Mouse (Mus musculus) urinary bladder, adult 18-20 months (tissue): ENCODE data around the gene Eif4e1b.

Source experiments
- DNase-seq, 2 experiments: peaks; one replicate each; pipeline ENCODE4 v3.0.0; 2022; ENCODE audit warnings: low spot score in 2 of 2, mixed read lengths in 2 of 2

The Eif4e1b gene

DNA sequence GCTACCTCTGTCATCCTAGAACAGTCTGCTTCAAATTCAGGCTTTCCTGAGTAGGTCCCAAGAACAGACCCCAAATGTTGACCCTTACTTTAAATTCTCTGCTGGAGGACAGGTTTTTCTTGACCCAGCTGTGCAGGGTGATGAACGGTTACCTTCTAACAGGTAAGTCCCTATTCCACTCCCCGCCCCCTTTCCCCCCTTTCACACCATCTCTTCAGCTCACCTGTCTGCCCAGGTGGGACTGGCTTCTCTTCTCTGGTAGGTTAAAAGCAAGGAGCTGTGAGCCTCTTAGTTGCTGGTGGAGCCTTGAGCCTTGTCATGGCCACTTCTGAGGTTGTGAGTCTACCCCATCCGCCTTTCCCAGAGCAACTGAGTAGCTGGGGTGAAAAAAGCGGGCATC lies at the start of gene Eif4e1b:
TSS of gene Eif4e1b (plus strand) at position 301 of the 400 bp plus-strand sequence.
- no peak for DNase-seq

DNA sequence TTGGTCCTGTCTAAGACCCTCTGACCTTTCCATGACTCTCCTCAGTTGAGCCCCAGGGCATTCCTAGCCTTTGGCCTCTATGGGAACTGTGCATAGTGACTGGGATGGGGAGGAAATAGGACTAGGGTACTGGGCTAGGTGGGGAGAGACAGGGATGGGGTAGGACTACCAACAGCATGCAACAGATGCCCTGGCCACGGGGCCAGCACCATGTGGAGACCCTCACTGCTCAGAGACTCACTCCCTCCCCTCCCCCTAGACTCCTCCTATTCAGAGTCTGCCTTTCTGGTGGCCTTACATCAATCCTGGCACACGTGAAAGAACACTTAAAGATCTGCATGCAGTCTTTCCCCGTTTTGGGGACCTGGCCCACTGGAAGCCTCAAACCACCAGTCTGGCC lies 46.9 kb upstream of the Eif4e1b start:
- DNase-seq = no peak

DNA sequence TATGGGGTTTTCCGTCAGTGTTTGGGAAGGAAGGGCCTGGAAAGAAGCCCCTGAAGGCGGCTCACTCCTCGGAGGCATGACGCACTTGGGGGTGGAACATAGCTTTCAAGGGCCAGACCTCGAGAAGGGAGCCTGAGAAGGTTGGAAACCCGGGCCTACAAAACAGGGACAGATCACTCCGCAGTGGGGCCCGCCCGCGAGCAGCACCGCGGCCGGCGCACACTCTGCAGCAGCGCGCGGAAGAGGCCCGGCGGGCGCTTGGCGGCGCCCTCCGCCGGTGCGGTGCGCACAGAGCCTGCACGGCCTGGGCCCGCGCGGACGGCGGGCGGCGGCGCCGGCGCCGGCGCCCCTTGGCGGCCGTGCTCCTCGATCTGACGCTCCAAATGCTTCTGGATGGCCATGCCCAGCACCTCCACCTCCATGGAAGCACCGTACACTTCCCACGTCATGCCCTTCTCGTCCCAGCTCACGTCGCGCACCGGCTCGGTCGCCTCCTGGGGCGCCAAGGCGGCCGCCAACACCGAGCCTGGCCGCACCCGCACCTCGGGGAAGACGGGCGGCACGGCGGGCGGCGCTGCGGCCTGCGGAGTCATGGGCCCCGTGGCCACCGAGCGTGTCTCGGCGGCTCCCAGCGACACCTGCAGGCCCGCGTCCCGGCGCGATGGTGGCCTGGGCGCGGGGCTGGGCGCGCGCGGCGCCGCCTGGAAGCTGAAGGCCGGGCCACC lies 46.1 kb upstream of the Eif4e1b start:
- peak; percentile 11 to 27 for DNase-seq

DNA sequence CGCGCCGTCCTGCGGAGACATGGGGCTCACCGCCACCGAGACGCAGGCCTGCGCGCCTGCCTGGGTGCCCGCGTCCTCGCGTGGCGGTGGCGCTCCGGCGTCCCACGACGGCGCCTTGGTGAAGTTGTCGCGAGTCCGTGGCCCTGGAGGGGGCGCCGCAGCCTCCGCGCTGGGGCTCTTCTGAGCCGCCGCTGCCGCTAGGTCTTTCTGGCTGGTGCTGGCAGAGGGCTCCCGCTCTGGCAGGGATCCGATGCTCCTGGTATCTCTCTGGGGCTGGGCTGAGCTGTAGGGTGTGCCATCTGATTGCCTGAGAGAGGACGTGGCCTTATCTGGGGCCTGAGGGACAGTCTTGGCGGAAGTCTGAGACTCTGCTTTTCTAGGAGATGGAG lies 45.6 kb upstream of the Eif4e1b start:
- DNase-seq = no peak

DNA sequence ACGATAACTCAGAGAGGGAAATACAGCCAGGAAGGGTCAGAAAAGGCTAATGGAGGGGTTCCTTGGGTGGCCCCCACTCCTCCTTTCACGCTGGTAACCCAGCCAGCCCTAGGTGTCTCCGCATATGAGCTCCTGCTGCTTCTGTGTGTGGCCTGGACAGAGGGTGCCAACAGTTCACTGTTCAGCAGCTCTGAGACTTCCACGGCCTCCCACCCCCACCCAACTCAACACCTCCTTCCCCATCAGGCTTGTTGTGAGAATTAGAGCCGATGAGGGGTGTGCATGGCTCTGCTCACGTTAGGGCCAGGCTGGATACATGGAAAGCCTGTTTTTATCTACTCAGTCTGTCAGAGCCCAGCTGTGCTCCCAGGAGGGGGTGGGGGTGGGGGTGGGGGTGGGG lies 37.7 kb upstream of the Eif4e1b start:
- no peak for DNase-seq

DNA sequence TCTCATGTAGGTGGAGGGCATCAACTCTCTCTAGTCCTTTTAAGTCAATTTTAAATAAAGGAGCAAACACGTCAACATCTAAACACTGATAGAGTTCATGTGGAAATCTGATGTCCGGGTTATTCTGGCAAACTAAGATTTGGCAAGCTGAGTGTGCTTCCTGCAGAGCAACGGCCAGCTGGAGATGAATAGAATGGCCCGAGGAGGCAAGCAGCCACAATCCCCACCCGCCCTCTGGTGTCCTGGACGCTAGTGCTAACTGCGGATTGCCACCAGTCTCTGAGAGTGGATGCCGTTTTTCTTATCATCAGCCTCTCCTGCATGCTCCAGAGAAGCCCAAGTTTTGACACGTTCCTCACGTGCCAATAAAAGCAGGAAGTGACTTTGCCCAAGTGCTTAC lies 36.9 kb upstream of the Eif4e1b start:
- DNase-seq = no peak

DNA sequence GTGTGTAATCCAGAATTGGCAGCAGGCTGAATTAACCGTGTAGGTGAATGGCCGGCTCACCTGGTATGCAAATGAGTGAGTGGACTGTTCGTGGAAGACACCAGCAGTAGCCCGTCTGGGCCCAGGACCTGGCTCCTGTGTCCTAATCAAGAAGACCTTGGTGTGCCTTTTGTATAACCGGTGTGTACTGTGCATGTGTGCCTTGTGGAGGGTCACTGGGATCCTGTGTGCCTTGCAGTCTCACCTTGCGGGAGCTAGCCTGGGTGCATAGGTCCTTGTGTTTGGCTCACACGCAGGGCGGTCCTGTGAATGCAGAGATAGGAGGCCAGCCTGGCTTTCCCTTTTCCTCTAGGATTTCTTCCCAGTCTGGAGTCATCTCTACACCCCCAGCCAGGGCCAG lies 35.6 kb upstream of the Eif4e1b start:
- no peak for DNase-seq

DNA sequence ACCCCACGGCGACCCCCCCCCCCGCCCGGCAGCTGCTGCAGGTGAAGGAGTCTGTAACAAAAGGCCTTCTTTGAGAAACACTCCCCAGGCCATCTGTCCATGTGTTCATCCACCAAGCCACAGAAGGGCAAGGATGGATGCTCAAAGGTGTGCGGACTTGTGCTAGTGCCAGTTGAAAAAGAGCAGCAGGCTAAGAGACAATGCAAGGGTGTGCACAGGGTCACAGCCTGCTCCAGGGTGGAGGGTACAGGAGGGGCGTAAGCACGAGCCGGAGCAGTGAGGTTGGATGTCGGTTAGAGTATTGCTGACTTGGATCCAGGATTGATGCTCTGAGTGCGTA lies 35.1 kb upstream of the Eif4e1b start:
- DNase-seq = no peak

DNA sequence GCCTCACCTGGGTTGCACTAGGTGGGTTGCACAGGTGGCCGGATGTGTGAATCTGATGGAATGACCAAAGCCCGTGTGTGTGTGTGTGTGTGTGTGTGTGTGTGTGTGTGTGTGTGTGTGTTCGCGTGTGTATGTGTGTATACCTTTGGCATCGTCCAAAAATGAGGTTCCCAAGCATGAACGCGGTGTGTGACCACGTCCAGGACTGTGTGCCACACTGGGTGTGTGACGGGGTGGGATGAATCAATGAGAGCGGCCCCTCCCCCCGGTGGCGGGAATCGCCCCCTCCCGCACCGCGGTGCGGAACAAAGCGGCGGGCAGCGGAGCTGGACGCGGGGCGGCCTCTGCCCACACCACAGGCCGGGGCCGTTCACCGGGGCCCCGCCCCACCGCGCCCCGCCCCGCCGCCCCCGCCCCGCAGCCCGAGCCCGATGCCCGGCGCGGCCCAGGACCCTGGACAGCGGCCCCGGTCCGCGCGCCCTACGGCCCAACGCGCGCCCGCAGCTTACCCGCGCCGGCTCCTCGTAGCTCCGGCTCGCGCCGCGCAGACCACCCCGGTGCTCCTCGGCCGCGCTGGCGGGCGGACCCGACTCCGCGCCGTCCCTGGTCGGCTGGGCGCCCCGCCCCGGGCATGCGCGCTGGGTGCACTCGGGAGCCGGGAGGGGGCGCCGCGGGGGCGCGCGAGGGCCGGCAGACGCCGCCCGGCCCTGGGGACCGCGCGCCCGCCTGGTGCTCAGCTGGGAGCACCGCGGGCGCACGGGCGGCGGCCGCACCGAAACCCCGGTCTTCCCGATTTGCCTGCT lies 34.5 kb upstream of the Eif4e1b start:
- no peak for DNase-seq

DNA sequence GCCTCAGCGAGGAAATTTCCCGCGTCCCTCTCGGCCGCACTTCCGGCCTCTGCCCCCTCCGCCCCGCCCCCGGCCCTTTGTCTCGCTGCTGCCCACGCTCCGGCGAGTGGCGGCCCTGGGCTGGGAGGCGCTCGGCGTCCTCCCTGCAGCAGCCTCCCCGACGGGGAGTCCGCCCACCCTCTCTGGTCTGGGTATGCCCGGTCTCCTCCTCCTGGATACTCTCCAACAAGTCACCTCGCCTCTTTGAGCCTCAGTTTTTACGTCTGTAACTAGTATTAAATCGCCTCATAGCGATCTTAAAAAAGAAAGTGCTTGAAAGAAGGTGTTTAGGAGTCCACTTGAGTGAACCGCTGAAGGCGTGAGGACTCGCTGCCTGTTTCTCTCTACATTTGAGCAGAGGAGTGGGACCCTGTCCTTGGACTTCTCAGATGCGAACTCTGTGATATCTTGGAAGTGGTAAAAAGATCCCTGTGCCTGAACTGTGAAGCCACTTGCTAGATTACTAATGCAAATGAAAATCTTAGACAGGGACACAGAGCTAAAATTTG lies 33.9 kb upstream of the Eif4e1b start, which contains the start of gene Gprin1:
TSS of gene Gprin1 (minus strand) at position 11 of the 548 bp plus-strand sequence.
- no peak for DNase-seq

DNA sequence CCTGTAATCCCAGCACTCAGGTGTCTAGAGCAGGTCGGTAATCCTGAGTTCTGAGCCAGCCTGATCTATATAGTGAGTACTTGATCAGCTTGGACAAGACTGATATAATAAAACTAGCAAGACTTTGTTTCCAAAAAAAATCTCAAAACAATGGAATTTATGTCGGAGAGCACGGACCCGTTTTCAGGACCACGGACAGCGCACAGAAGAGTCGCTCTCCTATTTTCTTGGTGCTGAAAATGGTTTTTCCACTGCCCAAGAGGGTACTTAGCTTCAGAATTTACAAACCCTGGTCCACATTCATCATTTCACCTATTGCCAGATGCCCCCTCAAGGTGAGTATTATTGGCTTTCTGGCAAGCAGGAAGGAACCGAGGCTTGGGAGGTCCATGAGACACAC lies 33.1 kb upstream of the Eif4e1b start:
- DNase-seq = no peak

DNA sequence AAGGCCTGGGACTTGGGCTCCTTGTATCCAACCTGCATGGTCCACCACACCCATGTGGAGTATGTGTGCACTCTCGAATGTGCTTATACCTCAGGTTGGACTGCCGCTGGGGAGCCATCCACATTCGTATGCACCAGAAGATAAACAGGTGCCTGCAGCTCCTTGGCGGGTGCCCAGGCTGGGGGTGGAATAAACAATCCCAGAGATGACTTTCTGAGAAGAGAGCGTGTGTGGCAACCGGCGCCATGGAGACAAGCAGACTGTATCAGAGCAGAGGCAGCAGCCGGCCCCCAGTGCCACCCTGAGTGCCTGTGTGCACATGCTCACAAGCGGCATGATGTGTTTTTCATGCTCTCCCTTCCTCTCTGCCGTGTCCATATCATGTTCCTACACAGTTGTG lies 31.1 kb upstream of the Eif4e1b start:
- DNase-seq = no peak

DNA sequence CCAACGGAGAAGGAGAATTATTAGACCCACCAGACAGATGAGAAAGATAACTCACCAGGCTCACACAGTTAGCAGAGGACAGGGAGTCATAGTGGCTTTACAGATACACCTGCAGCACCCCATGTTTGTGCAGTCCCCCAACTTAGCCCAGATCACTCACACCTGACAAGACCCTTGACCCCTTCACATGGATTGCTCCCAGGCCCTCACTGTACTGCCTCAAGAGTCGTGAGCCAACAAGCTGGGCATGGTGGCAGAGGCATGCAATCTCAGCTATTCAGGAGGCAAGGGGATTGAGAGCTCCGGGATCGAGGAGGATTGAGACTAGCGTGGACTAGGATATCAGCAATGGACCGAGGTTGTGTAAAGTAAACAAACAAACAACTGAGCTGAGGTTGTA lies 30.1 kb upstream of the Eif4e1b start:
- DNase-seq = no peak

DNA sequence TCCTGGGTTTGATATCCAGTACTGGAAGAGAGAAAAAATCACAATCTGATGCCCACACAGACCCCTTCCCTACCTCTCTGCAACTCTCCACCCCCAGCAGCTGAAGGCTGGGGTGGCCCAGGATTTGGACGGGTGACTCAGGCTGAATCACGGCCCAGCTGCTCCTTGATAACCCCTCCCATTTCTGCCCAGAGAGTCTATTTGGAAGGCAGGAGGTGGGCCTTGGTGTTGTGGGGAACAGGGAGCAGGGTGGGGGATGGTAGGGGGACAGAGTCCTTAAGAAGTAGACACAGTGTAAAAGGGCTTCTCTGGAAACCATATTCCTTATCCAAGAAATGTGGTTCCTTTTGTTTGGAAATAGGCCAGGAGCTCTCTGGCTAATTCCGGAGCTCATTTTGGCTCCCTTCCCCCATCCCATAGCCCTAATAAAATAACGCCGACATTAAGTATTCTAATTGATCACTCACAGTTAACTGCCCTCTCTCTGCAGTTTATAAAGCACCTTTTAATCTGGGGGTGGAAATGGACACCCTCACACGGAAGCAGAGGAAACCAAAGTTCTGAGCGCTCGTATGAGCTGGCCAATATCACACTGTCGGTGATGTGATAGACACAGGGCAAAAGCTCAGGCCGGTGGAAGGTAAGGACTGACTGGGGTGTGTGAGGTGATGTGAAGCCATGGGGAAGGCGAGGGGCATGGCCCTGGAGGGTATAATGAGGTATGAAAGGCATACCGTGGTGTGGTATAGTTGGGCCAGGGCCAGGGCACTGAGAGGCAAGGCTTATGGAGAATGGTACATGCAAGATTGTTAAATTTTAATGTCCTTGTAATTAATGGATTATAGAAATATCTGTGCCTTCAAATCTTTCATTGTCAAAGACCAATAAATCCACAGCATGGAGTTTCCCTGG lies 29.4 kb upstream of the Eif4e1b start:
- no peak for DNase-seq

DNA sequence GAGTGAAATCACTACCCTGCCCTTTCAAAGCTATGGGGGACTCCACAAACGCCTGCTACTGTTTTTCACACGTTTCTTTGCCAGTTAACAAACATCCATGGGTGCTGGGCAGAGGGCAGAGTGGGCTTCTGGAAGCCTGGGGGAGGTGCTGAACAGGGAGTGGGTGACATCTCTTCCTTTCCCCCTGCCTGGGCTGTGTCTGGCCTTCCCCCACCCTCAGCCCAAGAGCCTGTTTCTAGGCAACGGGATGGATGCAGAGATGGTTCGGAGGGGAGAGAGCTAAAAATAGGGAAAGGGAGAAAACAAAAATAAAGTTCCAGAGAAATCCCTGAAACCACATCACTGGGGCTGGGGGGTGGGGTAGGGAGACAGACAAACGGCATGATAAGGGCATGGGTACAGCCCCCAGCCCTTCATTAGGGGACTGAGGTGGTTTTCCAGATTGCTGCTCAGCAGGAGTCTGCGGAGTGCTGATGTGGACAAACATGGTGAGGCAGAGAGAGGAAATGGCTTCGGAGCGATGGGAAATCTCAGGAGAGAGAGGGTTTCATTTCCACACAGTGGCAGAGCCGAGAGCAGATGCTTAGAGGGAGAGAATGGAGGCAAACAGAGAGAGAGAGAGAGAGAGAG lies 28.5 kb upstream of the Eif4e1b start:
- no peak for DNase-seq

DNA sequence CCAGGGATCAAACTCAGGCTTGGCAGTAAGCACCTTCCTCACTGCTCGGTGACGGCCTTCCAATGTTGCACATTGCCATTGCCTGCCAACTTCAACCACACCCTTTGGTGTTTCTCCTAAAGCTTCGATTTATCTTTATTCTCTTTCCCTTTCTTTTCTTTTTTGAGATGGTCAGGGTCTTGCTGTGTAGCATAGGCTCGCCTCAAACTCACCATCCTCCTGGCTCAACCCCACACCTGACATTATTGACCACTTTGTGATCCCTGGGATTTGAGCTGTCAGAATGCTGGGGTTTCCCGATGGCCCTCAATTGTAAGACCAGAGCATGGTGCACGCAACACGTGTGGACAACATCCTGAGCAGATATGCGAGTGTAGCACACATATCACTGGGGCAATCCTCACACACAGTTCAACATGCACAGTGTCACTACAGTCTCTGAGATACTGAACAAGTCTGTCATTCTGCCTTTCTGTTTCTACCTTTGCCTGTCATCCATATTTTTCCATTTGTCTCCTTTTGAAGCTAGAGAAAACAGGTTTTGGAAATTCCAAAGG lies 27.6 kb upstream of the Eif4e1b start:
- no peak for DNase-seq

DNA sequence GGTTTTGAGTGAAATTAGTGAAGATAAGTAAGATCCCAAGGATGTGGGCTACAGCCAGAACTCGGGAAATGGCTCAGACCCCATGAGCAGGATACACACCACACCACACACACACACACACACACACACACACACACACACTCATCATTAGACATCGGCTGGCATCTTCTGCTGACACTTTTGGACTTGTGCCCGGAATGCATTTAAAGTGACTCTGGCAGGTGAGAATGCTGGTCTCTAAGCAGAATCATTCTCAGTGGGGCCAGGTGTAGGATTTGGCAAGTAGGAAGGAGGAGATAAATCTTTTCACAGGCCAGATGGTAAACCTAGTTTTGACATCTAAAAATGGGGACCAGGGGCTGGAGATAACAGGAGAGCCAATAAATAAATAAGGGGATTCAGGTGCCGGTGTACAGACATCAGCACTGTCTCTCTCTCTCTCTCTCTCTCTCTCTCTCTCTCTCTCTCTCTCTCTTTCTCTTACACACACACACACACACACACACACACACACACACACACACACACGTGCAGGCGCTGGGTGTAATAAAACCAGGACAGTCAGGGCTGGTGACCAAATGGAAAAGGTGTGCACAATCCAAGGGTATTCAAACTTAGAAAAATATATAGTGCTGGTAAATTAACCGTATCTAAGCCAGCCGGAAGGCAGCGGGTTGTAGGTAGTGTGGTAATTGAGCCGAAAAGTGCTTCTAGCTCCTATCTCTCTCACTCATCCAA lies 26.5 kb upstream of the Eif4e1b start:
- DNase-seq = no peak

DNA sequence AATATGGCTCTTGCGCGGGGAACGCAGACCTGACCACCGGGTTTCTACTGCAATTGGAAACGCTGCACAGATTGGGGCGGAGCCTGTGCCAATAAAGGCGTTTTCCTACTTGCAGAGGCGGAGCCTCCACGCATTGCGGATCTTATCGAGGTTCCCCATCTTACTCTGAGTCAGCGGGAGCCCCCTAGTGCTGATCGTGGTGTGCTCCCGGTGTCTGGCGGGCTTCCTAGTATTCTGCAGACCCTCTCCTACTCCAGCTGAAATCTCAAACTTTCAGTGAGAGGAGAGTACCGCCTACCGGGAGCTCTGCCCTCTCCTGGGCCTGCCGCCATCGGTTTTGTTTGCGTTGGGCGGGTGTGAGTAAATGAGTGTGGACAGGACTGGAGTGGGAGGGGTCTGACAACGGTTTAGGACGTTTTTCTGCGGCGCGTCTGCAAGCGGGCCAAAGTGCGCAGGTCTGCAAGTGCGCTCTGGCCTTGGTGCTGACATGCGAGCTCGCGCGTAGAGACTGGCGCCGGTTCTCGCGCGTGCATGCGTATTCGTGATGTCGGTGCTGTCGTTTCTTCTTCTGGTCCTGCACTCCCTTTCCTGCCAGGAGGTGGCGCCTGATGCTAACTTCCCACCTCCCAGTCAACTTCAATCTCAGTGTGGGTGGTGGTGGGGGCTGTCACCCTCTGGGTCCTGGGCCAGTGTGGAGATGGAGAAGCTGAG lies 25.6 kb upstream of the Eif4e1b start:
- peak; percentile 46 to 49 for DNase-seq

DNA sequence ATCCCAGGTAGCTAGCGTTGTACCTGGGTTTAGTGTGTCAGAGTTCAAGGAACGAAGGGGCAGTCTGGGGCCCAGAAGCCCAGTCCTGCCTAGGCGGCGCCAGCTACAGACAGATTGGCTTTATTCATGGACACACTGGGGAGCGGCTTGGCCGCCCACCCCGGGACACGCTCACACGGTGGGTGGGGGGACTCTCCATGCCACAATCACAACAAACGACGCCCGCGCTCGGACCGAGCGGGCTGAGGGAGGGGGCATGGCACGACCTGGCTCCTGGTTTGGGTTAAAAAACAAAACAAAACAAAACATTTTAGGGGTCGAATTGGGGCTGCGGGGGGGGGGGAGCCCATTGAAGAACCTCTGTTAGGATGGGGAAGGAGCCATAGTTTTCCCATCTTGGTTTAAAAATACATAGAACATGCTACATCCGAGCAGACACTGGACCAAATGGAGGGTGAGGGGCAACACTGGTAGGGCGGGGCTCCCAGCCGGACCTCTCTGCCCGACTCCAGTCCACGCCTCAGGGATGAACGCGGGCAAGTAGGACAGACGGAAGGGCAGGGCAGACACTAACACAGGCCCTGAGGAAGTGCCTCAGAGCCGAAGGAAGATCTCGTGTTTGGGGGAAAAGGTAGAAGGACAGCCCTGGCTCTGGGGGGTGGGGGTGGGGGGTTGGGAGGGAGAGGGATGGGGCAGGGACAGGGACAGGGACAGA lies 24.9 kb upstream of the Eif4e1b start:
- no peak for DNase-seq
